Mouse (Mus musculus) MEL (cell line): ENCODE results near the gene Ift22. TPM values are rescaled to one million over a fixed set of nuclear protein-coding genes. Genes with fewer than 3 reads are reported as not detected.

Source experiments
- DNase-seq: peaks from one replicate; pipeline ENCODE4 v3.0.0; 2011; ENCODE audit warnings: low read depth, low spot score
- H3K27ac ChIP-seq: 2 replicates; pipeline ENCODE4 v1.5.1; 2012; ENCODE audit warnings: low read depth, mild to moderate bottlenecking, control low read depth, low read length, moderate library complexity; ENCODE audit not compliant: control insufficient read depth
- H3K27me3 ChIP-seq, 2 experiments: fragments of 150-350 bp in 1 of 2; sonication (generic) in 1 of 2; 2 replicates each; pipeline ENCODE4 v1.6.1; 2012; ENCODE audit warnings: low read length in 2 of 2, mild to moderate bottlenecking in 2 of 2, improper control_type of control experiment in 1 of 2, moderate library complexity in 1 of 2; ENCODE audit not compliant: insufficient read depth in 2 of 2, control insufficient read depth in 1 of 2
- H3K36me3 ChIP-seq, 2 experiments: 2 replicates each; pipeline ENCODE4 v1.6.1; 2012 to 2014; ENCODE audit warnings: low read length in 2 of 2, improper control_type of control experiment in 1 of 2, inconsistent platforms in 1 of 2, mild to moderate bottlenecking in 1 of 2; ENCODE audit not compliant: insufficient read depth in 2 of 2, control insufficient read depth in 1 of 2
- H3K4me1 ChIP-seq, 2 experiments: fragments of 150-350 bp in 1 of 2; sonication (generic) in 1 of 2; 2 replicates each; pipeline ENCODE4 v1.6.1; 2012; ENCODE audit warnings: low read length in 2 of 2, improper control_type of control experiment in 1 of 2, mild to moderate bottlenecking in 1 of 2; ENCODE audit not compliant: insufficient read depth in 2 of 2, control insufficient read depth in 1 of 2
- H3K4me3 ChIP-seq, 2 experiments: fragments of 150-350 bp in 1 of 2; sonication (generic) in 1 of 2; 2 replicates each; pipeline ENCODE4 v1.5.1; 2012; ENCODE audit warnings: low read depth in 2 of 2, low read length in 2 of 2, mild to moderate bottlenecking in 2 of 2, moderate library complexity in 2 of 2, control low read depth in 1 of 2, improper control_type of control experiment in 1 of 2; ENCODE audit not compliant: control insufficient read depth in 1 of 2, insufficient read depth in 1 of 2
- H3K79me2 ChIP-seq: 2 replicates; pipeline ENCODE4 v1.6.1; 2012; ENCODE audit warnings: mild to moderate bottlenecking, low read length, moderate library complexity; ENCODE audit not compliant: control insufficient read depth, poor library complexity, insufficient read depth
- H3K9ac ChIP-seq: 2 replicates; pipeline ENCODE4 v1.6.1; 2012; ENCODE audit warnings: low read depth, mild to moderate bottlenecking, control low read depth, low read length, moderate library complexity; ENCODE audit not compliant: control insufficient read depth, poor library complexity, severe bottlenecking
- H3K9me3 ChIP-seq: fragments of 150-350 bp; sonication (generic); replicated peaks from 2 replicates; pipeline ENCODE4 v1.6.1; 2012; ENCODE audit warnings: mild to moderate bottlenecking, low read length, improper control_type of control experiment, moderate library complexity; ENCODE audit not compliant: insufficient read depth
- BHLHE40 ChIP-seq: IDR thresholded peaks from 2 replicates; pipeline ENCODE4 v1.6.1; 2012; ENCODE audit warnings: low read depth, mild to moderate bottlenecking, inconsistent platforms, low read length, improper control_type of control experiment, borderline replicate concordance
- ELF1 ChIP-seq: IDR thresholded peaks from 2 replicates; pipeline ENCODE4 v1.6.1; 2014; ENCODE audit warnings: low read depth, mild to moderate bottlenecking, inconsistent platforms, low read length, improper control_type of control experiment, moderate library complexity
- EP300 ChIP-seq, 2 experiments: IDR thresholded peaks; 2 replicates each; pipeline ENCODE4 v1.6.1; 2011; ENCODE audit warnings: improper control_type of control experiment in 2 of 2, low read length in 2 of 2, low read depth in 1 of 2, mild to moderate bottlenecking in 1 of 2
- HCFC1 ChIP-seq: IDR thresholded peaks from 2 replicates; pipeline ENCODE4 v1.6.1; 2012; ENCODE audit warnings: low read depth, mild to moderate bottlenecking, inconsistent platforms, low read length, improper control_type of control experiment, moderate library complexity
- RCOR1 ChIP-seq: IDR thresholded peaks from 2 replicates; pipeline ENCODE4 v1.6.1; 2012; ENCODE audit warnings: low read depth, mild to moderate bottlenecking, inconsistent platforms, low read length, improper control_type of control experiment
- TAL1 ChIP-seq: IDR thresholded peaks from 2 replicates; pipeline ENCODE4 v1.6.1; 2012; ENCODE audit warnings: mild to moderate bottlenecking, inconsistent platforms, low read length, moderate library complexity, mixed read lengths
- TCF12 ChIP-seq: IDR thresholded peaks from 2 replicates; pipeline ENCODE4 v1.6.1; 2014; ENCODE audit warnings: low read depth, mild to moderate bottlenecking, inconsistent platforms, low read length, improper control_type of control experiment, moderate library complexity
- USF1 ChIP-seq: IDR thresholded peaks from 2 replicates; pipeline ENCODE4 v1.6.1; 2014; ENCODE audit warnings: low read depth, mild to moderate bottlenecking, inconsistent platforms, low read length, improper control_type of control experiment, moderate library complexity
- polyA plus RNA-seq, 2 experiments: library from polyadenylated mRNA; stranded (reverse) in 1 of 2; unstranded in 1 of 2; fragments of >175 nt in 1 of 2; fragments of >200 nt in 1 of 2; gene quantifications; 2 replicates each; pipeline versions ENCODE4 v1.2.1 to v1.2.4; 2012; ENCODE audit warnings: low replicate concordance in 2 of 2, low read depth in 1 of 2; ENCODE audit not compliant: insufficient read length in 2 of 2, insufficient read depth in 1 of 2, missing spikeins in 1 of 2
- total RNA-seq: library from RNA; depleted of rRNA; stranded (reverse); fragments of 300-350 nt; gene quantifications from 2 replicates; pipeline ENCODE4 v1.2.3, GENCODE M21; 2012

The Ift22 gene
- total and polyA plus RNA-seq, 3 experiments: 15.6 to 78.1 TPM; not detected in 1

DNA sequence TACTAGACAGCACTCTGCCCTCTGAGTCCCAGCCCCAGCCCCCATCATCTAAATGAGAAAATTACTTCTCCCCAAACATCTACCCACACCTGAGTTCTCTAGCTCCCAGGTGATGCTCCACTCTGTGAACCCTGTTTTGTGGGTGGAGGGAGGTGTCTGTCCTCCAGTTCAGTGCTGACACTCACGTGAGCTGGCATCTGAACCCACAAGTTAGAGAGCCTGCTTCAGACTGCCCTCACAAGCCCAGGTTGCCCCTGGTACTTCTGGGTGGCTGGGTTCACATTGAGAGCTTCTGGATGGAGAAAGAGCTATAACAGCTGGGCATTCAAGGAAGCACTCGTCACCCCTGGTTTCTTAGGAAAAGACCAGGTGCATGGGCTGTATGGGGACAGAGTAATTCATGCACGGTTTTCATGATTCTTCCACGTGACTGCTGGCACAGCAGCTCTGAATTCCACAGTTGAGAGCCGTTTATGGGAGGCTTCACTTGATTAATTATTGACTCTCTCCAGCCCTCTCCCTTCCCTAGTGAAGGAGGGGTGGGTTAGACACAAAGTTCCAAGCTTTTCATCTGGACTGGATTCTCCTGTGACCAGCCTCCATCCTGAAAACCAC is 51.1 kb downstream of the Ift22 start:
- Histone ChIP-seq H3K4me3 (no peak overlapping the region), H3K27ac (no peak overlapping the region), H3K27me3 (no peaks in the 10 kb centered on the region), H3K36me3 (peaks cover 0 to 8% of the 10 kb centered on the region in 2 experiments; a peak in 3 of 4 replicates), H3K4me1 (peaks cover 0 to 17% of the 10 kb centered on the region in 2 experiments; a peak in 2 of 4 replicates), H3K9ac (no peak overlapping the region), H3K79me2 (peaks cover 25% of the 10 kb centered on the region), H3K9me3 (no peaks in the 10 kb centered on the region)
- TF ChIP-seq TAL1 (no peak), EP300 (IDR thresholded peaks at IDR 0.05; ENCODE audit: low read depth in 1 of 2, low read length in 2 of 2) (no peak), HCFC1 (no peak), TCF12 (no peak), BHLHE40 (no peak), RCOR1 (no peak)
- DNase-seq: no peak

DNA sequence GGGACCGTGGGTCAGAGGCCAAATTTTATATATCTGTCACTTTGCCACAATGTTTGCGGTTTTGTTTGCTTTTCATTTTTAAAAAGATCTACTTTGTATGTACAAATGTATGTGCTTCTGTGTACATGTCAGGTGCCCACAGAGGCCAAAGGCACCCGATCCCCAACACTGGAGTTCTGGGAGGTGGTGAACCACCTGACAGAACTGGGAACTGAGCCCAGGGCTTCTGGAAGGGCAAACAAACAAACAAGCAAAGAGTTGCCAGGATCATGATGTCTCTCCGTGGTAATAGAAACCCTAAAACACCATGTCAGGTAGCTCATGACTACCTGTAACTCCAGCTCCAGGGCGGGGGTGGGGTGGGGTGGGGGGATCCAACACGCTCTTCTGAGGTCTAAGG is 52.1 kb downstream of the Ift22 start:
- peaks cover 0 to 19% of the 10 kb centered on the region in 2 experiments; a peak in 3 of 4 replicates for H3K4me1 ChIP-seq
- H3K9me3 ChIP-seq: no peaks in the 10 kb centered on the region
- no peak overlapping the region for H3K9ac ChIP-seq
- no peak overlapping the region for H3K27ac ChIP-seq
- peaks cover 18% of the 10 kb centered on the region for H3K79me2 ChIP-seq
- no peak for TF ChIP-seq ELF1
- no peaks in the 10 kb centered on the region for H3K27me3 ChIP-seq
- peaks cover 0 to 9% of the 10 kb centered on the region in 2 experiments; a peak in 3 of 4 replicates for H3K36me3 ChIP-seq
- no peak overlapping the region for H3K4me3 ChIP-seq
- no peak for DNase-seq

GRCm38 (mm10) chr5:136961334-136961982 is 53.5 kb downstream of the Ift22 start:
- Histone ChIP-seq H3K79me2 (peaks cover 11% of the 10 kb centered on the region), H3K4me3 (peak overlapping the region; percentile 80), H3K4me1 (peaks cover 3 to 25% of the 10 kb centered on the region in 2 experiments; a peak in 3 of 4 replicates), H3K9ac (peak overlapping the region; percentile 57), H3K9me3 (no peaks in the 10 kb centered on the region), H3K27me3 (no peaks in the 10 kb centered on the region), H3K27ac (peak overlapping the region; percentile 5; the same call in 1 of the 2 replicates), H3K36me3 (peaks cover 0 to 22% of the 10 kb centered on the region in 2 experiments; a peak in 3 of 4 replicates)
- TF ChIP-seq EP300 (IDR thresholded peaks at IDR 0.05; ENCODE audit: low read depth in 1 of 2, low read length in 2 of 2): no peak
- peak; percentile 63 for TF ChIP-seq USF1
- DNase-seq: no peak
